Mouse (Mus musculus) stomach, embryonic 16.5 days (tissue): Measurements from ENCODE around the gene Hoxc6. TPM values are rescaled to one million over a fixed set of nuclear protein-coding genes. Genes with fewer than 3 reads are reported as not detected.

ENCODE experiments used
- ATAC-seq: fragments of 200-750 bp; cut with Nextera tagmentation; 2 replicates; pipeline ENCODE4 v1.8.0; 2017; ENCODE audit warnings: moderate number of reproducible peaks, moderate TSS enrichment; ENCODE audit not compliant: insufficient read depth, low FRiP score
- H3K27ac ChIP-seq: fragments of 300-500 bp; sonication (generic); 2 replicates; pipeline ENCODE4 v1.5.1; 2014; ENCODE audit warnings: low read length
- H3K27me3 ChIP-seq: fragments of 300-500 bp; sonication (generic); 2 replicates; pipeline ENCODE4 v1.6.1; 2014; ENCODE audit warnings: low read length, control low read depth, mixed read lengths; ENCODE audit not compliant: control insufficient read depth, insufficient read depth
- H3K36me3 ChIP-seq: fragments of 300-500 bp; sonication (generic); 2 replicates; pipeline ENCODE4 v1.6.1; 2014; ENCODE audit warnings: low read length; ENCODE audit not compliant: control insufficient read depth, insufficient read depth
- H3K4me1 ChIP-seq: fragments of 300-500 bp; sonication (generic); 2 replicates; pipeline ENCODE4 v1.6.1; 2014; ENCODE audit warnings: low read length, control low read depth, mixed read lengths; ENCODE audit not compliant: control insufficient read depth, insufficient read depth
- H3K4me2 ChIP-seq: fragments of 300-500 bp; sonication (generic); 2 replicates; pipeline ENCODE4 v1.6.1; 2014; ENCODE audit warnings: low read depth, low read length, mixed read lengths
- H3K4me3 ChIP-seq: fragments of 300-500 bp; sonication (generic); replicated peaks from 2 replicates; pipeline ENCODE4 v1.5.1; 2014; ENCODE audit warnings: mild to moderate bottlenecking, low read length
- H3K9ac ChIP-seq: fragments of 300-500 bp; sonication (generic); 2 replicates; pipeline ENCODE4 v1.6.1; 2014; ENCODE audit warnings: low read length
- H3K9me3 ChIP-seq: fragments of 300-500 bp; sonication (generic); replicated peaks from 2 replicates; pipeline ENCODE4 v1.6.1; 2016; ENCODE audit warnings: low read length, control low read depth; ENCODE audit not compliant: control insufficient read depth
- WGBS: fragments of 180-500 bp; shearing (Covaris S2); extraction: QIAGEN DNeasy Blood & Tissue Kit; methylation state at CpG from one replicate; pipeline ENCODE4 v1.1.7; 2014; 5-methylcytosine and 5-hydroxymethylcytosine counted together
- polyA plus RNA-seq: library from polyadenylated mRNA; unstranded; fragments of >200 nt; fragmentation: Nextera tagmentation; extraction: Ambion mirVana; gene quantifications from 2 replicates; pipeline ENCODE4 v1.2.1, GENCODE M21; 2015

Hoxc6 gene
- polyA plus RNA-seq, 1 experiment from 2014 or later, result 3.3 TPM

- peaks cover 33% of the 10 kb centered on the region for H3K4me1 ChIP-seq
- H3K9me3 ChIP-seq, result no peaks in the 10 kb centered on the region
- peak overlapping the region; percentile 9; the same call in 1 of the 2 replicates for H3K4me3 ChIP-seq
- H3K4me2 ChIP-seq, result peak overlapping the region; percentile 60
- H3K36me3 ChIP-seq, result no peaks in the 10 kb centered on the region
- H3K9ac ChIP-seq, result peak overlapping the region; percentile 62
- H3K27ac ChIP-seq, result peak overlapping the region; percentile 87
- no peak for ATAC-seq
- no peaks in the 10 kb centered on the region for H3K27me3 ChIP-seq
- 28% methylated on average over 10 of the region's 10 CpGs for WGBS
Observed at GRCm38 (mm10) chr15:103038701-103039480, 40.8 kb downstream of the Hoxc6 start.

- Histone ChIP-seq H3K9ac (no peak overlapping the region), H3K36me3 (no peaks in the 10 kb centered on the region), H3K9me3 (no peaks in the 10 kb centered on the region), H3K4me2 (0 out of 2 replicates have a peak overlapping the region, but pooled peaks have one; percentile 60), H3K27me3 (no peaks in the 10 kb centered on the region), H3K27ac (peak overlapping the region; percentile 87), H3K4me1 (peaks cover 32% of the 10 kb centered on the region), H3K4me3 (no peak overlapping the region)
- ATAC-seq, result peak; percentile 15; the same call in 1 of the 2 replicates
- 28% methylated on average over 3 of the region's 3 CpGs for WGBS
Observed at GRCm38 (mm10) chr15:103039609-103040008, 41.6 kb downstream of the Hoxc6 start.

GRCm38 (mm10) chr15:103040601-103041000 is 42.5 kb downstream of the Hoxc6 start:
- no peak for ATAC-seq
- H3K27ac ChIP-seq, result peak overlapping the region; percentile 91
- peak overlapping the region; percentile 26 for H3K4me3 ChIP-seq
- H3K9ac ChIP-seq, result peak overlapping the region; percentile 67
- H3K4me2 ChIP-seq, result peak overlapping the region; percentile 52
- H3K36me3 ChIP-seq, result no peaks in the 10 kb centered on the region
- no peaks in the 10 kb centered on the region for H3K27me3 ChIP-seq
- 29% methylated on average over 12 of the region's 12 CpGs for WGBS
- H3K4me1 ChIP-seq, result peaks cover 32% of the 10 kb centered on the region
- no peaks in the 10 kb centered on the region for H3K9me3 ChIP-seq

- H3K9me3 ChIP-seq, result no peaks in the 10 kb centered on the region
- WGBS, result 46% methylated on average over 5 of the region's 5 CpGs
- no peak overlapping the region for H3K9ac ChIP-seq
- H3K4me2 ChIP-seq, result peak overlapping the region; percentile 52
- peak overlapping the region; percentile 91 for H3K27ac ChIP-seq
- no peaks in the 10 kb centered on the region for H3K36me3 ChIP-seq
- peak; percentile 69; the same call in 1 of the 2 replicates for ATAC-seq
- no peaks in the 10 kb centered on the region for H3K27me3 ChIP-seq
- H3K4me3 ChIP-seq, result no peak overlapping the region
- H3K4me1 ChIP-seq, result peaks cover 32% of the 10 kb centered on the region
Observed at GRCm38 (mm10) chr15:103041613-103042012, 43.6 kb downstream of the Hoxc6 start.

GRCm38 (mm10) chr15:103042209-103042608 is 44.2 kb downstream of the Hoxc6 start:
- H3K4me2 ChIP-seq, result no peak overlapping the region
- peaks cover 32% of the 10 kb centered on the region for H3K4me1 ChIP-seq
- H3K36me3 ChIP-seq, result no peaks in the 10 kb centered on the region
- H3K27me3 ChIP-seq, result no peaks in the 10 kb centered on the region
- ATAC-seq, result no peak
- WGBS, result 15% methylated on average over 1 of the region's 1 CpGs
- H3K4me3 ChIP-seq, result no peak overlapping the region
- no peak overlapping the region for H3K9ac ChIP-seq
- no peaks in the 10 kb centered on the region for H3K9me3 ChIP-seq
- H3K27ac ChIP-seq, result peak overlapping the region; percentile 79

GRCm38 (mm10) chr15:103051670-103052069 is 53.6 kb downstream of the Hoxc6 start:
- Histone ChIP-seq H3K4me1 (peaks cover 2% of the 10 kb centered on the region; the same call in 1 of the 2 replicates), H3K36me3 (no peaks in the 10 kb centered on the region), H3K27ac (no peak overlapping the region), H3K4me2 (no peak overlapping the region), H3K4me3 (no peak overlapping the region), H3K9me3 (no peaks in the 10 kb centered on the region), H3K27me3 (no peaks in the 10 kb centered on the region), H3K9ac (no peak overlapping the region)
- 81% methylated on average over 2 of the region's 2 CpGs for WGBS
- ATAC-seq, result no peak

GRCm38 (mm10) chr15:103053210-103053609 is 55.2 kb downstream of the Hoxc6 start:
- no peaks in the 10 kb centered on the region for H3K36me3 ChIP-seq
- H3K4me3 ChIP-seq, result no peak overlapping the region
- no peak overlapping the region for H3K27ac ChIP-seq
- no peaks in the 10 kb centered on the region for H3K9me3 ChIP-seq
- no peak overlapping the region for H3K4me2 ChIP-seq
- H3K4me1 ChIP-seq, result peaks cover 10% of the 10 kb centered on the region; the same call in 1 of the 2 replicates
- H3K27me3 ChIP-seq, result no peaks in the 10 kb centered on the region
- H3K9ac ChIP-seq, result no peak overlapping the region
- ATAC-seq, result no peak

GRCm38 (mm10) chr15:103056396-103056795 is 58.3 kb downstream of the Hoxc6 start:
- Histone ChIP-seq H3K36me3 (no peaks in the 10 kb centered on the region), H3K4me2 (no peak overlapping the region), H3K4me1 (peaks cover 16% of the 10 kb centered on the region), H3K27ac (no peak overlapping the region), H3K4me3 (no peak overlapping the region), H3K9me3 (no peaks in the 10 kb centered on the region), H3K27me3 (no peaks in the 10 kb centered on the region), H3K9ac (no peak overlapping the region)
- 61% methylated on average over 2 of the region's 2 CpGs for WGBS
- ATAC-seq, result no peak

GRCm38 (mm10) chr15:103058715-103059114 is 60.7 kb downstream of the Hoxc6 start:
- ATAC-seq, result no peak
- Histone ChIP-seq H3K27me3 (no peaks in the 10 kb centered on the region), H3K4me3 (peak overlapping the region; percentile 38), H3K4me1 (peaks cover 16% of the 10 kb centered on the region), H3K9ac (peak overlapping the region; percentile 74), H3K9me3 (no peaks in the 10 kb centered on the region), H3K36me3 (no peaks in the 10 kb centered on the region), H3K27ac (peak overlapping the region; percentile 97), H3K4me2 (peak overlapping the region; percentile 67)
- WGBS, result 18% methylated on average over 12 of the region's 12 CpGs
